Mouse (Mus musculus) T-cell, adult 2 months (primary cell): ENCODE data around the gene Vwa7.

ENCODE experiments used
- DNase-seq: peaks from one replicate; pipeline ENCODE4 v3.0.0; 2022; ENCODE audit warnings: low spot score

The Vwa7 gene

GRCm38 (mm10) chr17:35064951-35065947, 48.9 kb downstream of the Vwa7 start, which contains the start of gene Ly6g6c:
Ly6g6c (plus strand) TSS chr17:35065388.
- DNase-seq, result no peak

GRCm38 (mm10) chr17:35066084-35066483, 49.7 kb downstream of the Vwa7 start, which contains the start of gene Mpig6b:
Mpig6b (minus strand) TSS chr17:35066184.
- no peak for DNase-seq

- DNase-seq, result no peak
Observed at GRCm38 (mm10) chr17:35068213-35068914, 52.0 kb downstream of the Vwa7 start.

- no peak for DNase-seq
Observed at GRCm38 (mm10) chr17:35070556-35071229, 54.3 kb downstream of the Vwa7 start.

- DNase-seq, result no peak
Observed at GRCm38 (mm10) chr17:35071454-35071853, 55.1 kb downstream of the Vwa7 start.

GRCm38 (mm10) chr17:35074097-35074496, 57.7 kb downstream of the Vwa7 start:
- no peak for DNase-seq
